Mouse (Mus musculus): ENCODE measurements around the gene Adprh. TPM values are rescaled to one million over a fixed set of nuclear protein-coding genes. Genes with fewer than 3 reads are reported as not detected.
A peak's percentile ranks its signal among the peaks of the same experiment; 100 is the strongest.

The Adprh gene
- total and polyA plus RNA-seq, 2 experiments = 1.9 to 8.0 TPM

- 57% methylated on average over 13 of the region's 13 CpGs for WGBS
- DNase-seq (ENCODE audit: extremely low read depth, low read depth, low spot score) = peak; percentile 28
- no peak overlapping the region for H3K4me3 ChIP-seq (ENCODE audit: insufficient read depth, low read depth, low read length)
- no peak for TF ChIP-seq POLR2A (IDR thresholded peaks at IDR 0.05; ENCODE audit: extremely low read depth, insufficient read depth, low read length)
- no peak for TF ChIP-seq CTCF (IDR thresholded peaks at IDR 0.05; ENCODE audit: low read depth, low read length)
- no peaks in the 10 kb centered on the region; the same call in none of the 2 replicates for H3K36me3 ChIP-seq (ENCODE audit: control insufficient read depth, insufficient read depth, low read length)
- no peaks in the 10 kb centered on the region for H3K4me1 ChIP-seq (ENCODE audit: control insufficient read depth, insufficient read depth, low read length)
- H3K27me3 ChIP-seq (ENCODE audit: control insufficient read depth, insufficient read depth, low read length) = no peaks in the 10 kb centered on the region
- H3K9ac ChIP-seq (ENCODE audit: low read depth, low read length) = no peak overlapping the region
- H3K79me2 ChIP-seq (ENCODE audit: control insufficient read depth, insufficient read depth, low read length) = no peaks in the 10 kb centered on the region
- no peak overlapping the region for H3K27ac ChIP-seq (replicated peaks; ENCODE audit: insufficient read depth, low read depth, low read length)
Observed at GRCm38 (mm10) chr16:38396155-38396554, 56.3 kb downstream of the Adprh start.

GRCm38 (mm10) chr16:38395060-38395730 lies 57.3 kb downstream of the Adprh start:
- TF ChIP-seq CTCF (IDR thresholded peaks at IDR 0.05; ENCODE audit: low read depth, low read length) = no peak
- H3K36me3 ChIP-seq (ENCODE audit: control insufficient read depth, insufficient read depth, low read length) = no peaks in the 10 kb centered on the region; the same call in 1 of the 2 replicates
- no peaks in the 10 kb centered on the region for H3K79me2 ChIP-seq (ENCODE audit: control insufficient read depth, insufficient read depth, low read length)
- no peak overlapping the region for H3K27ac ChIP-seq (replicated peaks; ENCODE audit: insufficient read depth, low read depth, low read length)
- WGBS = 84% methylated on average over 6 of the region's 6 CpGs
- no peak overlapping the region for H3K9ac ChIP-seq (ENCODE audit: low read depth, low read length)
- H3K27me3 ChIP-seq (ENCODE audit: control insufficient read depth, insufficient read depth, low read length) = no peaks in the 10 kb centered on the region
- no peaks in the 10 kb centered on the region for H3K4me1 ChIP-seq (ENCODE audit: control insufficient read depth, insufficient read depth, low read length)
- H3K4me3 ChIP-seq (ENCODE audit: insufficient read depth, low read depth, low read length) = no peak overlapping the region
- DNase-seq (ENCODE audit: extremely low read depth, low read depth, low spot score) = no peak

- TF ChIP-seq POLR2A (IDR thresholded peaks at IDR 0.05; ENCODE audit: extremely low read depth, insufficient read depth, low read length) (no peak), CTCF (IDR thresholded peaks at IDR 0.05; ENCODE audit: low read depth, low read length) (no peak)
- 77% methylated on average over 8 of the region's 8 CpGs for WGBS
- Histone ChIP-seq H3K79me2 (ENCODE audit: control insufficient read depth, insufficient read depth, low read length) (no peaks in the 10 kb centered on the region), H3K27ac (replicated peaks; ENCODE audit: insufficient read depth, low read depth, low read length) (no peak overlapping the region), H3K9ac (ENCODE audit: low read depth, low read length) (no peak overlapping the region), H3K4me1 (ENCODE audit: control insufficient read depth, insufficient read depth, low read length) (no peaks in the 10 kb centered on the region), H3K36me3 (ENCODE audit: control insufficient read depth, insufficient read depth, low read length) (no peaks in the 10 kb centered on the region; the same call in 1 of the 2 replicates), H3K27me3 (ENCODE audit: control insufficient read depth, insufficient read depth, low read length) (no peaks in the 10 kb centered on the region), H3K4me3 (ENCODE audit: insufficient read depth, low read depth, low read length) (no peak overlapping the region)
- no peak for DNase-seq (ENCODE audit: extremely low read depth, low read depth, low spot score)
Observed at GRCm38 (mm10) chr16:38394191-38394618, 58.3 kb downstream of the Adprh start.

Other genes starting within 250 kb of the Adprh start
- 72.3 TPM in 2 replicates for gene Nr1i2, start 157.9 kb downstream of the Adprh start, total RNA-seq (2014; rRNA removed)
- gene Nr1i2, start 157.9 kb downstream of the Adprh start, polyA plus RNA-seq (2012; rRNA removed) = 45.8 and 53.6 TPM in 2 replicates
- not detected in 2 replicates for gene Maats1, start 110.6 kb downstream of the Adprh start, total RNA-seq (2014; rRNA removed)
- not detected in 2 replicates for gene Maats1, start 110.6 kb downstream of the Adprh start, polyA plus RNA-seq (2012; rRNA removed)
- gene Cox17, start 105.7 kb downstream of the Adprh start, total RNA-seq (2014; rRNA removed) = 56.6 and 69.9 TPM in 2 replicates
- gene Cox17, start 105.7 kb downstream of the Adprh start, polyA plus RNA-seq (2012; rRNA removed) = 39.4 and 46.7 TPM in 2 replicates
- not detected in 2 replicates for gene Gm21987, start 105.7 kb downstream of the Adprh start, total RNA-seq (2014; rRNA removed)
- gene Gm21987, start 105.7 kb downstream of the Adprh start, polyA plus RNA-seq (2012; rRNA removed) = not detected in 2 replicates
- gene Popdc2, start 90.5 kb downstream of the Adprh start, total RNA-seq (2014; rRNA removed) = 0.18 TPM in 1 of 2 replicates, not detected in the other
- gene Popdc2, start 90.5 kb downstream of the Adprh start, polyA plus RNA-seq (2012; rRNA removed) = 0.18 and 0.73 TPM in 2 replicates
- 70.6 and 82.1 TPM in 2 replicates for gene Pla1a, start 19.6 kb downstream of the Adprh start, total RNA-seq (2014; rRNA removed)
- 46.9 and 55.2 TPM in 2 replicates for gene Pla1a, start 19.6 kb downstream of the Adprh start, polyA plus RNA-seq (2012; rRNA removed)
- gene Cd80, start 2.9 kb upstream of the Adprh start, total RNA-seq (2014; rRNA removed) = 0.28 and 0.67 TPM in 2 replicates
- 0.29 TPM in 1 of 2 replicates, not detected in the other for gene Cd80, start 2.9 kb upstream of the Adprh start, polyA plus RNA-seq (2012; rRNA removed)
- gene Timmdc1, start 70.0 kb upstream of the Adprh start, total RNA-seq (2014; rRNA removed) = 29.7 and 35.7 TPM in 2 replicates
- gene Timmdc1, start 70.0 kb upstream of the Adprh start, polyA plus RNA-seq (2012; rRNA removed) = 30.4 and 34.1 TPM in 2 replicates
- 12.6 and 12.9 TPM in 2 replicates for gene Poglut1, start 97.6 kb upstream of the Adprh start, total RNA-seq (2014; rRNA removed)
- gene Poglut1, start 97.6 kb upstream of the Adprh start, polyA plus RNA-seq (2012; rRNA removed) = 5.6 and 6.9 TPM in 2 replicates
- 8.1 and 9.3 TPM in 2 replicates for gene Tmem39a, start 106.0 kb upstream of the Adprh start, total RNA-seq (2014; rRNA removed)
- gene Tmem39a, start 106.0 kb upstream of the Adprh start, polyA plus RNA-seq (2012; rRNA removed) = 37.5 and 58.4 TPM in 2 replicates

Measured in liver, adult 2 months (tissue).